Mouse (Mus musculus): ENCODE results near the gene Rps5.
"Not testable (repeated sequence)": the region's sequence is repeated elsewhere in the genome, so short reads cannot be mapped to it uniquely, and the experiment has no call there.

DNA sequence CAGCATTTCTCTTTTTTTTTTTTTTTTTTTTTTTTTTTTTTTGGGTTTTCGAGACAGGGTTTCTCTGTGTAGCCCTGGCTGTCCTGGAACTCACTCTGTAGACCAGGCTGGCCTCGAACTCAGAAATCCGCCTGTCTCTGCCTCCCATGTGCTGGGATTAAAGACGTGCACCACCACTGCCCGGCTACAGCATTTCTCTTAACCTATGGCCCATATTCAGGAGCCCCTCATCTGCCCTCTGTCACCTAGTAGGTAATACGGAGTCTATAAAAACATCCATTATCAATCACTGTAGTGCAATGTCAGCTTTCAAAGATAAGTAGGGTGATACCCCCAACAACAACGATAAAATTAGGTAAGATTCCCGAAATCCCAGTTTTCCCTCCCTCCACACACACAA lies 1.6 kb upstream of the Rps5 start:
- not testable (repeated sequence) for TF ChIP-seq POLR2A (IDR thresholded peaks at IDR 0.05; ENCODE audit: low read depth, low read length); CTCF (IDR thresholded peaks at IDR 0.05; ENCODE audit: extremely low read depth, insufficient read length, insufficient replicate concordance, low read depth, low read length)
